Mouse (Mus musculus): ENCODE results near the gene Trip10.

DNA sequence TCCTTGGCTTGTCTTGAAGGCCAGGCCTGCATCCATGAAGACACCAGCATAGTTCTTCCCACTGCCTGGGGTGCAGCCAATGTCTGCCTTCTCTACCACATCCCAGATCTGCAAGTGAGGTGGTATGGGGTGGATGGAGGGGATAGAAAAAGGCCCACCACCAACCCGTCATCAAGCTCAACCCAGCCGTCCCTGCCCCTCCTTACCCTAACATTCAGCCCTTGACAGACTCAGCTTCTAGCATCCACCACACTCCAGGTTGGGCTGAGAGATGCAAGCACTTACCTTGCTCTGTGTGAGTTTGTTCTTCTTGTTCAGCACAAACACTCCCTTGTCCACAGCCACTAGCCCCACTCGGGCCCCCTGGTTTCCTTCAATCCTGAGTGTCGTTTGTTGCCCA is 27.3 kb upstream of the Trip10 start:
- no peak for TF ChIP-seq CTCF (IDR thresholded peaks at IDR 0.05; ENCODE audit: low read depth)
- no peak for TF ChIP-seq EP300 (IDR thresholded peaks at IDR 0.05; ENCODE audit: low read depth)
